Mouse (Mus musculus) kidney, postnatal 36 days (tissue): ENCODE data around the gene Rnf123.
"Not testable (repeated sequence)": the region's sequence is repeated elsewhere in the genome, so short reads cannot be mapped to it uniquely, and the experiment has no call there.

Experiments used
- DNase-seq, 2 experiments: peaks; one replicate each; pipeline ENCODE4 v3.0.0; 2021 to 2022; ENCODE audit warnings: mixed read lengths in 2 of 2

Gene Rnf123

DNA sequence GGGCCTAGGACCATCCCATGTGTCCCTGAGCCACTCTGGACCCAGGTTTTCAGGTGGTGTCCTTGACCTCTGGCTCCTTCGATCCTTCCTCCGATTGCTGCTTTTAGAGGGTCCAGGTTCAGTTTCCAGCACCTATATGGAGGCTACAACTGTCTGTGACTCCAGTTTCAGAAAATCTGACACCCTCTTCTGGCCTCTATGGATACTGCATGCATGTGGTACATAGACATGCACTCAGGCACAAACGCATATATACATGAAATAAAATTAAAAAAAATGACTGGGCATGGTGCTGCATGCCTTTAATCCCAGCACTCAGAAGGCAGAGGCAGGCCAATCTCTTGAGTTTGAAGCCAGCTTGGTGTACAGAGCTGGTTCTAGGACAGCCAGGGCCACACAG, 55.3 kb downstream of the Rnf123 start:
- no peak for DNase-seq

DNA sequence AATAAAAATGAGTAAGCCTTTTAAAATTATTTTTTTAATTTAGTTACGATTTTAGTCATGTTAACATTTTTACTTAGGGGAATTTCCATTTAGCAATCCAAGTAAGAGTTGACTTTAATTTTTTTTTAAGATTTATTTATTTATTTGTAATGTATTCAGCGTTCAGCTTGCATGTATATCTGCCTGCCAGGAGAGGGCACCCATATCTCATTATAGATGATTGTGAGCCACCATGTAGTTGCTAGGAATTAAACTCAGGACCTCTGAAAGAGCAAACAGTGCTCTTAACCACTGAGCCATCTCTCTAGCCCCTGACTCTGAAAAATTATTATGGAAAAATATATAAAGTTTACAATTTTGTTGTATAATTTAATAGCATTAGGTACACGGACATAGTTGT, 56.6 kb downstream of the Rnf123 start:
- no peak for DNase-seq

GRCm38 (mm10) chr9:108023216-108023615, 59.9 kb downstream of the Rnf123 start:
- DNase-seq, result no peak

DNA sequence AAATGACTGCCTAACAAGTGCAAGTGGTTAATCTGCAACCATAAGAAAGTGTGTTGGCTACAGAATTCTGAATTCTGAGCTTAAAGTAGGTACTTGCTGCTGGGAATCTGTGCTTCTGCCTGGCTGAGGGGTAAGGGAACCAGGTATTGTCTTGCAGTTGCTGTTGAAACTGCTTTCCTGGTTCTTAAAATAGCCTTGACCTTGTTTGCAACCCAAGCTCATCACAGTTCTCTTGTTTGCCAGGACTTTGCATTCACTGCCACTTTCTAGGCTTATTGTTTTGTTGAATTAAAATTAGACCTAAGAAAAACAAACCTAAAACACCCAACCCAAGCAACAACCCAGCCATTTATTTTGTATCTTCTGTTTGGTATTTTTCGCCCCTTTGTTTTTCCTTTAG, 62.4 kb downstream of the Rnf123 start:
- no peak for DNase-seq

GRCm38 (mm10) chr9:108017127-108017526, 66.0 kb downstream of the Rnf123 start:
- DNase-seq, result no peak

DNA sequence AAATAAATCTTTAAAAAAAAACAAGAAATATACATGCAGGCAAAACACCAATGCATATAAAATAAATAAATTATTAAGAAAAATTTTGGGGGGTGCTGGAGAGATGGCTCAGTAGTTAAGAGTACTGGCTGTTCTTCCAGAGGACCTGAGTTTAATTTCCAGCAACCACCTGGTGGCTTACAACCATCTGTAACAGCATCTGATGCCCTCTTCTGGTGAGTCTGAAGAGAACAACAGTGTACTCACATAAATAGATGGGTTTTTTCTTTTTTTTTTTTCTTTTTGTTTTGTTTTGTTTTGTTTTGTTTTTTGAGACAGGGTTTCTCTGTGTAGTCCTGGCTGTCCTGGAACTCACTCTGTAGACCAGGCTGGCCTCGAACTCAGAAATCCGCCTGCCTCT, 69.6 kb downstream of the Rnf123 start:
- not testable (repeated sequence) for DNase-seq

GRCm38 (mm10) chr9:108010385-108010784, 72.8 kb downstream of the Rnf123 start:
- no peak for DNase-seq

DNA sequence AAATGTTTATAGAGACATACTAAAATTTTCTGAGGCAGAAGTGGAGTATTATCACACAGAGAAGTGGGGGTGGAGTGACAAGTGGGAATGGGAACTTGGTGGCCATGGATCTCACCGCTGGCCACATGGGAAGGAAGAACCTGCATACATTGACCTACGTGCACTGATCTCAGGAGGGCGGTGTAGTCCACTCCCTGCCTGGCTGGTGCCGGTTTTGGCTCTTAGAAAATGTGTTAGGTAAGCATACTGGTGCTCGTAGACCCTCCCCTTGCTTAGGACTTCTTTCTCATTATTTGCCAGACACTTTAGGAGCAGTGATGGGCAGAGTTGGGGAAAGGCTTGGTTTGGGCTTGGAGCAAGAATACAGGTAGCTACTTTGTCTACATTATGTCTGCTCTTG, 75.1 kb downstream of the Rnf123 start:
- DNase-seq, result no peak

- DNase-seq, result no peak
These were observed 79.6 kb downstream of the Rnf123 start for GRCm38 (mm10) chr9:108003531-108003890.

GRCm38 (mm10) chr9:108002778-108003530, 80.2 kb downstream of the Rnf123 start:
- DNase-seq, result no peak

DNA sequence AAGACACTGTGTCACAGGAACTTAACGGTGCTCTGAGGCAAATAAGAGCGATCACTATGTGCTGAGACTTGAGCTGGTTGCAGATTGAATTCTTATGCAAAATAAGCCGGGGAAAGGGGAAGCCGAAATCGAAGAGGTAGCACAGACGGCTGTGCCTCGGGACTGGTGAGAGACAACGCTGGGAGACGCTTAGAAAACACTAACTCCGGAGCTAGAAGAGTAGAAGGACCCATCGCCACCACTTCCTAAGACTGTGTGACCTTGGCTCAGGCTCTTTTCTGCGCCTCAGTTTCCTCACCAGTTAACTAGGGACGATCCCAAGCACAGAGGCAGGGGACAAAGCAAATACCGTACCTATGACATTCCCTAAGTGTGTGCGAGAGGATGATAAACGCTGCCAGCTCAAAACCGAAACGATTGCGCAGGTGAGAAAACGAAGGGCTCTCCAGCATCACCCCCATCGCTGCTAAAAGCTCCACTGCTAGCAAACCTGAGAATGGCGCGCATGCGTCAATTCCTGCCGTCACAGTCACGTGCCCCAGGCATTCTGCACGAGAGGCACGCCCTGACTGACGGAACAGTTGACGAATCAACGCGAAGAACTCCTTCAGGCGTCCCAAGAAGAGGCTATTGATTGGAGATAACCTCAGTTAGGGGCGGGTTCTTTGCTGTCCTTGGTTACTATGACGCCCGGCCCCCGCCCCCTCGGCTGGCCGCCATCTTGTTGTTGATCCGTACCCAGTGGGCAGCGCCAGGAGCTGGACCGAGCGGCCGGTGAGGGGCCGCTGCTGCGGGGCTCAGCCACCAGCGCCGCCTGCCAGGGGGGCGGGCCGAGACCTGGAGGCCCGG, 81.0 kb downstream of the Rnf123 start, which contains the start of gene Ip6k1:
Gene Ip6k1 (plus strand): TSS at position 580 of the 849 bp plus-strand sequence.
- peak; percentile 100 for DNase-seq
